Mouse (Mus musculus) liver, postnatal 0 days (tissue): Measurements from ENCODE around the gene Dync2li1.

Experiments used
- CTCF ChIP-seq: sonication (generic); IDR thresholded peaks from 2 replicates; pipeline ENCODE4 v1.5.1; 2016; ENCODE audit warnings: antibody characterized with exemption, low read depth
- EP300 ChIP-seq: IDR thresholded peaks from 2 replicates; pipeline ENCODE4 v1.6.1; 2016; ENCODE audit warnings: antibody characterized with exemption, low read depth, mild to moderate bottlenecking

- TF ChIP-seq CTCF (no peak), EP300 (no peak)
Observed at GRCm38 (mm10) chr17:84674048-84674447, 47.8 kb downstream of the Dync2li1 start.
